Mouse (Mus musculus): ENCODE results near the gene Tardbp.

- TF ChIP-seq POLR2A (IDR thresholded peaks at IDR 0.05; ENCODE audit: borderline replicate concordance, insufficient read depth, low read length) (no peak), CTCF (IDR thresholded peaks at IDR 0.05; ENCODE audit: borderline replicate concordance, insufficient read depth, low read depth, low read length) (no peak)
Observed at GRCm38 (mm10) chr4:148588793-148589192, 38.0 kb downstream of the Tardbp start.

Measured in cerebellum, adult 2 months (tissue).